Mouse (Mus musculus): ENCODE measurements around the gene Kcnc3.

- no peak for TF ChIP-seq POLR2A (IDR thresholded peaks at IDR 0.05; ENCODE audit: extremely low read depth, insufficient read depth, low read length)
- no peak for TF ChIP-seq CTCF (IDR thresholded peaks at IDR 0.05; ENCODE audit: low read depth, low read length)
These were observed 25.5 kb downstream of the Kcnc3 start for GRCm38 (mm10) chr7:44615987-44616386.
